Mouse (Mus musculus) megakaryocyte-erythroid progenitor cell, adult 5-6 weeks (primary cell): Measurements from ENCODE around the gene Hmgb1. TPM values are rescaled to one million over a fixed set of nuclear protein-coding genes. Genes with fewer than 3 reads are reported as not detected.
A peak's percentile ranks its signal among the peaks of the same experiment; 100 is the strongest.

Experiments
- ATAC-seq: replicated peaks from 2 replicates; pipeline ENCODE4 v1.8.0; 2016; ENCODE audit warnings: mild to moderate bottlenecking, inconsistent platforms; ENCODE audit not compliant: severe bottlenecking, poor library complexity, low FRiP score, low TSS enrichment
- total RNA-seq, 2 experiments: library from RNA; stranded (forward) in 1 of 2; stranded (reverse) in 1 of 2; fragments of 200-1000, 215-1000 nt in 1 of 2; fragments of >200 nt in 1 of 2; fragmentation: Nextera tagmentation in 1 of 2; gene quantifications; 2 replicates each; pipeline ENCODE4 v1.2.3; 2014 to 2017

Hmgb1 gene
- total RNA-seq, 2 experiments from 2014 or later, result 835 to 1,199 TPM

DNA sequence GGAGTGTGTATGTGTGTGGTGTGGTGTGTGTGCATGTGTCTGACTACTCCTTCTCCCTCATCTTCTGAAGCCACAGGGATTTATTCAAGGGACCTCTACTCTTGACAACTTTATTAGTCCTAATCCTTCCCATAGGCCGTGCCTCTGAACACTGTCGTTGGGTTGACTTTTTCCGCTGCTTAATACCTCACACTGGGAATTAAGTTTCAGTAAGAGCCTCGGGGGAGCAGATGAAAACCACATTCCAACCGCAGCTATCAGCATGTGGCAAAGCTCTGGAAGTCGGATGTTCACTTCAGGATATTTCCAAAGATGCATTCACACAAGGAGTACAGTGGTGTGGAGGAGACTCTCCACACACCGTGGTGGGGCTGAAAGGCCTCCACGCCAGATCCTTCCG lies 69.7 kb downstream of the Hmgb1 start:
- no peak for ATAC-seq

DNA sequence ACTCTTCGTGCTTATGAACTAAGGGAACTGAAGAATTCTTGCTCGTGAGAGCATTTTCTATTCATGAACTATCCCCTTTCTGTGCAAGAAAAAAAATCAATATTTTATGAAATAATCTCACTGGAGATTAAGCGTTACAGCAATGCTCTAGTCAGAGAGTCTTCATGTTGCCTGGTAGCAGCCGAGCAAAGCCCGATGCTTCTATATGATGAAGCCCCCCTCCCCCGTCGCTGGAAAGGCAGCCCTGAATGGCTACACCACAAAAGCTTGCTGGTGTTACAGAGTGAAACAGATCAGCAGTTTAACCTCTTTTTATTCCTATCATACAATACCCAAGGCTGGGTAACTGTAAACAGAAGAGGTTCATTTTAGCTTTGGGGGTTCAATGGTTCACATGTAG lies 70.3 kb downstream of the Hmgb1 start:
- ATAC-seq, result no peak

DNA sequence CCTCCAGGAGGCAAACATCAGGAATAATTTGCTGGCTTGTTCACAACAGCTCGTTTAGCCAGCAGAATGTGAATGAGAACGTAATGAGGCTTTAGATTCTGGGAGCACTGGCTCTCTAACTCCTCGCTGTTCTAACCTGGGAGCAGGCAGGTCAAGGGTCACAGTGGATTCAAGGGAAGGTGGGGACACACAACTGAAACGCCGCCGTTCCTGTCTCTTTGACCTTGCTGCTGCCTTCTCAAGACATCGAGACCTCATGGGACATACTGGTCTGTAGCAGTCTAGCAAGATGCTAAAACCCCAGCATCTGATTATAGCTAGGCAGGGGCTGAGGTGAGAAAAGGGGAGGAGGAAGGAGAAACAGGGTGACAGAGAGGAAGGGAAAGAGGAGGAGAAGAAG lies 70.8 kb downstream of the Hmgb1 start:
- ATAC-seq, result no peak

DNA sequence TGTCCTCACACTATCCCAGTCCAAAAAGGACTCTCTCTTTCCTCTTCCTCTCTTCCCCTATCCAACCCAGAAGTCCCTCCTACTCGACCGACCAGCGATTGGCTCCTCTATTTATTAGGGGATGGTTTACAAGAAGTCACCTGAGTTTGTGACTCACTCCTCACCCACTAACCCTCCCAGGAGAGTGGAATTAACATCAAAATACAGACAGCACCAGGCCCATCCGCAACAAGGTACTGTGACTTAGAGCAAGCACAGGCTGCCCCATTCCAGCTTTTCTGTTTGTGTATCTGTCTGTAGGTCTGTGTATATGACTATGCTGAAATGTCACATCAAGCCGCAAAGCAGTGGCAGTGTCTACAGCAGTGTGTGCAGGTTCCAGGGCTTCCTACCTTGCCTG lies 71.7 kb downstream of the Hmgb1 start:
- ATAC-seq, result no peak

DNA sequence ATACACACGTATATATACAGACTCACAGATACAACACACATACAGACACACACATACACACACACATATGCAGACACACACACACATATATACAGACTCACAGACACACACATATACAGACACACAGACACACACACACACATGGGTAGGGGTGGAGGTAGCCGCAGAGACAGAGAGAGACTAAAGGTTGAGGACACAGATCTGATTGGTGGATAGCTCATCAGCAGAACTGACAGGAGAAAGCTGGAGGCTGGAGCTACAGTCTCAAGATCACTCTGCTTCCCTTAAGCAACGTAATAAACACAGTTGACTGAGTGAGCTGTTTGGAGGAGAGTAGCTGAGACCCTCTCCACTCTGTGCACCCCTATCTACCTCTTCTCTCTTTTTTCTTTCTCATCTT lies 75.1 kb downstream of the Hmgb1 start:
- ATAC-seq, result peak; percentile 36; the same call in 1 of the 2 replicates

DNA sequence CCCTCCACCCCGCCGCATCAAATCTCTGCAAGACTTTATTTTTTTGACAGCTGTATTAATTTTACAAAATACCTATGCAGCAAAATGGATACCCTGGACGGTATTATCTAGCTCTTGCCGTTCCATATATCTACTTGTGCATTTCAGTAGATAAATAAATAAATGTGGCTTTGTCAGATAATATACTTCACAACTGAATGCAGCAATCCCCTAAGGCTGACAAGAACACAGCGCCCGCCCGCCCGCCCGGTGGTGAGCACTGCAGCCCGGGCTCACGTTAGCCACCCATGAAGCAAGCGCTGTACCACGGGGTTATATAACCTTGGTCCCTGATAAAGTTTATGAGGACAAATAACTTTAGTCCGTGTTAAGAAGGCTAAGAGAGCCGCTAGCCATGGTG lies 76.1 kb downstream of the Hmgb1 start:
- peak; percentile 84 for ATAC-seq

DNA sequence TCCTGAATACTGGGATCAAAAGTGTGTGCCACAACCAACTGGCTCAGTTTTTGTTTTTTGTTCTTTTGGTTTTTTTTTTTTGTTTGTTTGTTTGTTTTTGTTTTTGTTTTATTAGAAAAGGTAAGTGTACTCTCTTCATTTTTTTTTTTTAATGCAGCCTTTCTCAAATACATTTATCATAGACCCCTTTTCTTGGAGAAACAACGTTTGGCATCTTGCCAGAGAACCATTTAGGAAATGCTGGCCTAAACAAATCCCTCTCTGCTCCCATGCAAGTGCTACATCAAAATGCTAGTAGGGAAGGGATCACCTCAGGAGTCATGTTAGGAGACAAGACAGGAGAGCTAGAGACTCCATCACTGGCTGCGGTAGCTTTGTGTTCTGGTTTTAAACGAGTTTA lies 76.7 kb downstream of the Hmgb1 start:
- ATAC-seq, result no peak

DNA sequence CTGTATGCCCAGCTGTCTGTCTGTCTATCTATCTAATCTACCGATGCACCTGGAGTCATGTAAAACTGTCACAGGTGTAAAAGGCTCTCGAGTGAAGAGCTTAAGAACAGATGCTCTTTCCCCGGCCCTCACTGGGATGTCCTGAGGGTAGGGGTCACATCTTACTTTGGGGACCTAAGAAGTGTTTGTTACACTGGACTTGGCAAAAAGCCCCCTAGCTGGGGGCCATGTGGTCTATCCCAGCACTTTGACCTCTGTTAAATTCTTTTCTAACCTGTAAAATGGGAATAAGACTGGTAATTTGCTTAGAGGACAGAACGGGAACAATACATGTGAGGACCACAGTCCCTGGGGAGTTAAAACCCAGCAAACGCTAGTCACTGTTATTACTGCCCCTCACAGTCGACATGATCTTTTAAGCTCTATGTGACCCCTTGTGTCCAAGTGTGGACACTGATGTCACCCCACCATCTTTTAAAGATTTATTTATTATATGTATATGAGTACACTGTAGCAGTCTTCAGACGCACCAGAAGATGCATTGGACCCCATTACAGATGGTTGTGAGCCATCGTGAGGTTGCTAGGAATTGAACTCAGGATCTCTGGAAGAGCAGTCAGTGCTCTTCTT lies 80.1 kb downstream of the Hmgb1 start:
- no peak for ATAC-seq

DNA sequence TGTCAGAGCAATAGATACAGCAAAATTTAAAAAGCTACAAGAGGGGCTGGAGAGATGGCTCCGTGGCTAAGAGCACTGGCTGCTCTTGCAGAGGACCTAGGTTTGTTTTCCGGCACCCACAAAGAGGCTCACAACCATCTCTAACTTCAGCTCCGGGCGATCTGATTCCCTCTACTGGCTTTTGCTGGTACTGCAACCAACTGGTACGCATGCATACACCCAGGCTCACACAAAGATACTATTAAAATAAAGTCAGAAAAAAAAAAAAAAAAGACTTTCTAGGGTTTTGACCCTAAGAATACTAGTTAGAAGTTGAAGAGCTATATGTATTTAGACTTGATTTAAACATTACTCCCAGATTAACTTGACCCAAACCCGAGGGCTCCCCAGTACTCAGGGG lies 82.4 kb downstream of the Hmgb1 start:
- ATAC-seq, result peak; percentile 62; the same call in 1 of the 2 replicates

DNA sequence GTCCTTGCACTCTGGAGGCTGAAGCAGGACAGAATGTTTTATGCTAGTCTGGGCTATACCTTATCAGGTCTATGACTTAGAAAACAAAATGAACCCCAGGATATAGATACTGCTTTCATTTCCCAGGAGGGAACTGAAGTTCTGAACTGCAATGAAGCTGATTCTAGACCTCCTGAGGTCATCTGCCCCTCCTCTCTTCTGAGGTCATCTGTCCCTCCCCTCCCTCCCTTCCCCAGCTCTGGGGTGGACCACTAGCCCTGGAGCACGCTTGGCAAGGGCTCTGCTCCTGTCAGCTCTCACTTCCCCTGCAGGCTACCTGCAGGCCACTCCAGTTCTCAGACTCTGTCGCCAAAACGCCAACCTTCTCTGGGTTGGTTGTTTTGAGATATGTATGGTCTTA lies 84.2 kb downstream of the Hmgb1 start:
- no peak for ATAC-seq

DNA sequence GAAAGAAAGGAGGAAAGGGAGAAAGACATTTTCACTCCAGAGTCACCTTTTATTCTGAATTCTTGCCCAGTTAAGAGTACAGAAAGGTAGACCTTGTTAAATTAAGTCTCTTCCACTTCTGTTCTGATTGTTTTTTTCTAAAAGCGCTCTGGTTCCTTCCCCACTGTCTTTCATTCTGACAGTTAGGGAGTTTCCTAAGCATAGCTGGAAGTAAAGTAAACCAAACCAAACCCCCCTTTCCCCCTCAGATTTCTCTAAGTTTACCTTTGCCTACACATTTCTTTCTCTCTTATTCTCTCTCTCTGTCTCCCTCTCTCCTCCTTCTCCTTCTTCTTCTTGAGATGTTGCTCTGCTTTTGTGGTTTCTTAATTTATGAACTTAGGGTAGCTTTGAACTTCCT lies 85.3 kb downstream of the Hmgb1 start:
- ATAC-seq, result no peak

DNA sequence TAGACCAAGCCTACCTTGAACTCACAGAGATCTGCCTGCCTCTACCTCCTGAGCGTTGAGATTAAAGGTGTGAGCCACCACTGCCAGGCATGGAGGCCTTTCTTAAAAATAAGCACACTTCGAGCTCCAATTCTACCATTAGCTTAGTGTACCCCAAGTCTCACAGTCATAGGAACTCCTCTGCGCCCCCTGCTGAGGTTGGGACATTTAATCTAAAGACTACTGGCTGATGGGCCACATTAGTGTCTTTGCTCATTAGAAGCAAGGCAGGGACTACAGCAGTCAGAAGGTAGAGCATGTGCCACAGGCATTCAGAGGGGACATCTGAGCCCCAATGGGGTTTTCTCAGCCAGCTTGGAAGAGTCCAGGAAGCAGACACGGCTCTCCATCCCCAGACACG lies 86.4 kb downstream of the Hmgb1 start:
- no peak for ATAC-seq

DNA sequence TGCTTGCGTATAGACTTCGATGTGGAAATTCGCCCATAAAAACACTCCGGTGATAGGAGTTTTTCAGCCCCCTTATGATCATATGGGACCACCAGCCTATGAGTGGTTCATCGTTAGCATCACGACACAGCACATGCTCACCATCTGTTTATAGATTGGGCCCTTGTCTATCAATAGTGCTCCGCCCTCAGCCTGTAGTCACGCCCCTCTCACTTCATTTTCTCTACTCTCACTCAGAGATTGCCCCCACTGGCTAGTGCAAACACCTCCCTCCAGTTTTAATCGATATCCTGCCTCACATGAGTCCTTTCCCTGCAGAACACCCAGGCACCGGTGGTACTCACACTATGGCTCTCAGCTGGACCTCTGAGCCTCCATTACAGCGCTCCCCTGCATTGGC lies 88.0 kb downstream of the Hmgb1 start:
- ATAC-seq, result peak; percentile 33; the same call in 1 of the 2 replicates

DNA sequence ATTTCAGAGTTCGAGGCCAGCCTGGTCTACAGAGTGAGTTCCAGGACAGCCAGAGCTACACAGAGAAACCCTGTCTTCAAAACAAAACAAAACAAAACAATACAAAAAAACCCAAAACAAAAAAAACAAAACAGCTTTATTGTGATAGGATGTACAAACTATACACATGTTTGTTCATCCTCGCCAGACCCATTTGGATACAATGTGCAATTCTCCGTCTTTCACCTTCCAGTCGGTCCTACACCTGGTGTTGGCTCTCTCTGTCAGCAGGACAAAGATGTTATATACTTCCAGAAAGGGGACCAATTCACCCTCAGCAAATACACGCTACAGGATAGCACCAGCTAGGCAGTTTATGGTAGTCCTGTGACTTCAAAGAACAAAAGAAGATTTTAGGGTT lies 91.4 kb downstream of the Hmgb1 start:
- no peak for ATAC-seq

DNA sequence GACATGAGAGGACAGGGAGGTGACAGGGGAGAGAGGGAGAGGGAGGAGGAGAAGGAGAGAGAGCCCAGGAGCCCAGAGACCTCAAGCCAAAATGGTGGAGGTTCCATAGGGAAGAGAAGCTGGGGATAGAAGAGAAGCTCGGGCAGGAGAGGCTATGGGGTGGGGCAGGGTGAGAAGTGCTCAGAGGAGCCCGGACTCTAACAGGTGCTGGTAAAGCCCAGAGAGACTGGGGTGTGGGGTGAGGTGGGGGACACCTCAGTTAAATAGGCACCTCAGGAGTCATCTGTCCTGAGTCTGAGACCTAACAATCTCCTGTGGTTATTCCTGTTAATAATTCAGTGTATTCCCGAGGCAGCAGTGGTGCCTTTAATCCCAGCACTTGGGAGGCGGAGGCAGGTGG lies 91.8 kb downstream of the Hmgb1 start:
- ATAC-seq, result no peak

DNA sequence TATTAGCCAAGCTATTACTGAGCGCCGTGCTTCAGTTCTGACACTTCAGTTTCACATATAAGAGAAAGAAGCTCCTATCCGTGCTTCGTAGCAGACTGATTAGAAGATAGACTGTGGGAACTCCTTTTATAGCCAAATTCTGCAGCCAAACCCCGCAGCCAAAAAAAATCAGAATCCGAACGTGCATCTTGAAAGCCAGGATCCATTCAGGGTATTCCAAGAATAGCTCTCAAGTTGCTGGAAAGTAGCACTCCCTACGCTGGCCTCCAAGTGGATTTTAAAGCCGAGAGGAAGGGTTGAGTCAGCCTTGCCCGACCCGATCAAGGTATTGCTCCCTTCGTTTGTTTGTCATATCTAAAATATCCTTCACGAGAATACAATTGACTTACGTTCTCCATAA lies 93.0 kb downstream of the Hmgb1 start:
- ATAC-seq, result no peak

DNA sequence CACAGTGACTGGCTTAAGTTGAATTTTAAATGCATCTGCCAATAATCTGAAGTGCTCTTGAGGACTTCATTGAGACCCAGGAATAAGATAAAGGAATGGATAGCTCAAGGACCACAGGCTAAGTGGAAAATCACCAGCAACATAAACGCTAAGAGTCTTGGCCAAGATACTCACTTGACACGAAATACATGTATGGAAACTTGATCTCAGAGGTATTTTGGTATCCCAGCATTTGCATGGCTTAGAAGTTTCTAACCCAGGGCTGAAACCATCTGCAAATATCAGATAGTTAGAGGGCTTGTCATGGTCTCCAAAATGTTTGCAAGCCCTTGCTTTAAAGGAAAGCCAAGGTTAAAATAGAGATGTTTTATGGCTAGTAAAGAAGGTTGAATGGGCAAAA lies 94.4 kb downstream of the Hmgb1 start:
- no peak for ATAC-seq

DNA sequence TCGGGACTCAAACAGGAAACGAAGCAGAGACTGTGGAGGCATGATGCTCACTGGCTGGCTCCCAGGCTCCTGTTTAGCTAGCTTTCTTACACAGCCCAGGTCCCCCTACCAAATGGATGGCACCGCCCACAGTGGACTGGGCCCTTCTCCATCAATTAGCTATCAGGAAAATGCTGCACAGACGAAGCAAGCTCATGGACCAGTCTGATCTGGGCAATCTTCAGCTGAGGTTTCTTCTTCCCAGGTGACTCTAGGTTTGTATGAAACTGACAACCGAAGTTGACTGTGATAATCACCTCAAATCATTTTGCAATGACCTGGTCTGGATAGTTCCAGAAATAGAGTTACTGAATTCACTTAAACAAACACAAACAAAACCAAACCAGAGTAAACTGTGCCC lies 94.8 kb downstream of the Hmgb1 start:
- no peak for ATAC-seq

DNA sequence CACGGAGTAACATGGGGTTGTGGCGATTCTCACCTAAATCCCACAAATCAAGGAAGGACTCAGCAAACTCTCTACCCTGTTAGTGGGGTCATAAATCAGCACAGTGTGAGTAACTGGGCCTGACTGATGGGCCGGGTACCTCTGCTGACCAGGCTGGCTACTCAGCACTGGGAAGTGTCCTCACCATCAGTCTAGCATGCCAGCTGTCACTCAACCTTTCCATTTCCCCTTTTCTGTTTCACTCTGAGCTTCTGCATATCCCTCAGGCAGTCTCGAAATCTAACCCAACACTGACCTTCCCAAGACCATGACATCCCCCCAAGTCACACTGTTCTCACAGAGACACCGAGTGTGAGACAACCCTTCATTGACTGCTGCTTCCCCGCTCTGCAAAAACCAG lies 95.4 kb downstream of the Hmgb1 start:
- no peak for ATAC-seq

DNA sequence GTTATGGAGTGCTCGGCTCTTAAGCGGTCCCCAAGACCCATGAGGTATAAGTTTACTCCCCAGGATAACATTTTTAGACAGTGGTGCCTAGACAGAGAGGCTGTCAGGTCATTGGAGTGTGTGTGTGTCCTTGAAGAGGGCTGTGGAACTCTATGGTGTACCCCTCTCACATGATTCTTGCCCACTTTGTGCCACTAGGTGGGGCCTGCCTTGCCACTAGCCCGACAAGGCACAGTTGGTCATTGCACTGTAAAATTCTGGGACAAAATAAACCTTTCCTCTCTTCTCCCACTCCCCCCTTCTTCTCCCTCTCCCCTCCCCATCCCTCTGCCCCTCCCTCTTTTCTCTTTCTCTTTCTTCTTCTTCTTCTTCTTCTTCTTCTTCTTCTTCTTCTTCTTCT lies 96.1 kb downstream of the Hmgb1 start:
- no peak for ATAC-seq

DNA sequence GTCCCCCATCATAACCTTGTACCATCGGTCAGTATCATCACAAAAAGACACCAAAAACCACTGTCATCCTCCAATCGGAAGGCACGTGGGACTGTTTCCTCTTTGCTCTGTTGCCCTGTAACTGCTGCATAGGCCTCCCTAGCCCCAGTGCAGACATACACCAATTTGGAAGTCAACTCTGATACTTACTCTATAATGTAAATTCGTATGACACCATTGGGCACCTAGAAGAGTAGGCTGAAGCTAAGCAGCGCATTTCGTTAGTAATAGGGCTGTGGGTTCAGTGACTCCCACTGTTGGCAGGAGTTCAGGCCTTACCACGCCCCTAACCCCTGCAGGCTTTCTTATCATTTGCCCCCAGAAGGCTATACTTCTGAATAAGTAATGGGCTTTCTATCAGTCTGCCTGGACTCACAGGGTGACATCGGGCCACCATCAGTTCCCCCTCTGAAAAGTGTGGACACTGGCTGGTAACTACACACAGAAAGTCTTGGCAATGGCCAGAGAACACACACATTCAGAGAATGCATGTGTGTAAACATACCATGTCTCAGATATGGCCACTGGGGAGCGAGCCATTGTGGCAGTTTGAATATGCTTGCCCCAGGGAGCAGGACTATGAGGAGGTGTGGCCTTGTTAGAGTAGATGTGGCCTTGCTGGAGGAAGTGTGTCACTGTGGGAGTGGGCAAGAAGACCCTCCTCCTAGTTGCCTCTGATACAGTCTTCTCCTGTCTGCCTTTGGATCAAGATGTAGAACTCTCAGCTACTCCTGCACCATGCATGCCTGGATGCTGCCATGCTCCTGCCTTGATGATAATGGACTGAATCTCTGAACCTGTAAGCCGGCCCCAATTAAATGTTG lies 97.7 kb downstream of the Hmgb1 start:
- peak; percentile 96 for ATAC-seq
